Mouse (Mus musculus): ENCODE measurements around the gene Aldh4a1.

Gene Aldh4a1

GRCm38 (mm10) chr4:139675696-139676095 lies 53.0 kb downstream of the Aldh4a1 start:
- DNase-seq (ENCODE audit: low read depth) = no peak

GRCm38 (mm10) chr4:139683728-139684638 lies 61.3 kb downstream of the Aldh4a1 start:
- DNase-seq (ENCODE audit: low read depth) = no peak

- DNase-seq (ENCODE audit: low read depth) = peak; percentile 13
Measured at GRCm38 (mm10) chr4:139684639-139685017, 62.0 kb downstream of the Aldh4a1 start.

GRCm38 (mm10) chr4:139688058-139688457 lies 65.4 kb downstream of the Aldh4a1 start:
- no peak for DNase-seq (ENCODE audit: low read depth)

- DNase-seq (ENCODE audit: low read depth) = no peak
Measured at GRCm38 (mm10) chr4:139689627-139690269, 67.1 kb downstream of the Aldh4a1 start.

- no peak for DNase-seq (ENCODE audit: low read depth)
Measured at GRCm38 (mm10) chr4:139693315-139693714, 70.6 kb downstream of the Aldh4a1 start.

- no peak for DNase-seq (ENCODE audit: low read depth)
Measured at GRCm38 (mm10) chr4:139697755-139698154, 75.1 kb downstream of the Aldh4a1 start.

GRCm38 (mm10) chr4:139698602-139699001 lies 75.9 kb downstream of the Aldh4a1 start:
- DNase-seq (ENCODE audit: low read depth) = no peak

Data from c-Kit-positive CD71-positive TER-119-negative erythroid progenitor cells, embryonic 14.5 days (primary cell).